Mouse (Mus musculus): ENCODE measurements at regions not wholly inside any gene's neighbourhood (a gene's known extent, or its start where the extent isn't known, plus 50 kb on each side); places are given as distances from the start of the nearest gene placed in this dataset.
"Not testable (repeated sequence)": the region's sequence is repeated elsewhere in the genome, so short reads cannot be mapped to it uniquely, and the experiment has no call there.

- no peak for DNase-seq
Measured at GRCm38 (mm10) chr17:26335551-26335950, 79.1 kb upstream of the Neurl1b start.

DNA sequence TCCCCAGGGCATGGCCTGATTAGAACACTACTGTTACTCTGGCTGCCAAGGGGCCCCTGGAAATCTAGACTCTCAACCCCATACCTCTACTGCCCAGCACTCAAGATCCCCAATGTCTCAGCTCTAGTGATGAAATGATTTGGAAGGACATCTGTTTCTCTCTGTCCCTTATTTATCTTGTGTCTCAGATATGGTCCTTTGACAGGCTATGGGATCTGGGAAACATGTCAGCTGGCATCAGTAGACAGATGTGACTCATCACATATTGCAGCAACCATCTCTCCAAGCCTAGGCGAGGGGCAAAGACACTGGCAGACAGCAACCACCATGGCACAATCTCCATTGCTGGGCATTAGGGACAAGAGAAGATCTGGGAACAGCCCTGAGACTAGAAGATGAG is 78.6 kb upstream of the Neurl1b start:
- no peak for DNase-seq

GRCm38 (mm10) chr17:26337106-26337505 is 77.5 kb upstream of the Neurl1b start:
- no peak for DNase-seq

DNA sequence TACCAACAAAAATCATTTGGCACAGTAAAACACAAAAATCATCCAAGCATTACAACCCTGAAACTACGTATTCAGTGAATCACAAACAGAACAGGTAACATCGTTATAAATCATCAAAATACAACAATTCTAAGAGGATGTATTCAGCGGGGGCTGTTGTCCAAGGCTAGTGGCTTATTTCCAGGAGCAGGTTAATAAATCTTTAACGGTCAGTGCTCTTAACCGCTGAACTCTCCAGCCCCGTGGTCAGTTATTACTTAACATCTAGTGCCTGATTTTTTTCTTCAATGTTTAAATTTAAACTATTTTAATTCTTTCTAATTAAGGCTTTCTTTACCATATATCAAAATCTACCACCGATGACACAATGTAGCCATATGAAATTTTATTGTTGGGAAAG is 69.2 kb upstream of the Neurl1b start:
- not testable (repeated sequence) for DNase-seq

DNA sequence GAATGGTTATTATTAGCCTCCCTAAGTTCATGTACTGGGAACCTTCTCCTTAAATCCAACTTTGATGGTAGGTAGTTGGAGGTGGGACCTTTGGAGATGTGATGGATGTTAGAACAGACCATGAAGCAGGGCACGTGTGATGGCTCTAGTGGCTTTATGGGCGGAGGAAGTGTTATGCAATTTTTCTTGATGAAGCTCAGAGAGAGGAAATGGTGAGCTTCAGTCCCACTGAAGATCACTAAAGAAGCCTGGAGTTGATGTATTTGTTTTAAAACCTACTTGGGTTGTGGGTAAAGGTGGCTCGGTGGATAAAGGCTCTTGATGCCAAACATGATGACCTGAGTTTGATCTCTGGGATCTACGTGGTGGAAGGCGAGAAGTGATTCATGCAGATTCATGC is 66.5 kb upstream of the Neurl1b start:
- DNase-seq, result no peak

- no peak for DNase-seq
Measured at GRCm38 (mm10) chr17:26349741-26350140, 64.9 kb upstream of the Neurl1b start.

- no peak for DNase-seq
Measured at GRCm38 (mm10) chr17:26350216-26350615, 64.4 kb upstream of the Neurl1b start.

DNA sequence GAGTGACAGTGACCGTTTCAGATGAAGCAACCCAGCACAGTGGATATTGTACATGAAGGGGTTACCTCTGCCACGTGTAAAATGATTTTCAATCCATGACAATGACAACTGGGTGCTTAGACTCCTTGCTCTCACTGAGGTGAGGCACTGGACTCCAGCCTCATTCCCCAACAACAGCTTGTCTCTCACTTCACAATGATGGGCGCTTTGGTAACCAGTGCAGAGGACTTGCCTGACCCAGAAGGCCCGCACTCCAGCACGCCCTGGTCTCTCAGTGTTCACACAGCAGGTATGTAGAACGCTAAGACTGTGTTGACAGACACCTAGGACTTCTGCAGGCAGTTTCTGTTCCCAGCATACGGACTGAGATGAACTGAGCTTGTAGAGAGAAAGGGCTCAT is 62.6 kb upstream of the Neurl1b start:
- DNase-seq, result no peak

DNA sequence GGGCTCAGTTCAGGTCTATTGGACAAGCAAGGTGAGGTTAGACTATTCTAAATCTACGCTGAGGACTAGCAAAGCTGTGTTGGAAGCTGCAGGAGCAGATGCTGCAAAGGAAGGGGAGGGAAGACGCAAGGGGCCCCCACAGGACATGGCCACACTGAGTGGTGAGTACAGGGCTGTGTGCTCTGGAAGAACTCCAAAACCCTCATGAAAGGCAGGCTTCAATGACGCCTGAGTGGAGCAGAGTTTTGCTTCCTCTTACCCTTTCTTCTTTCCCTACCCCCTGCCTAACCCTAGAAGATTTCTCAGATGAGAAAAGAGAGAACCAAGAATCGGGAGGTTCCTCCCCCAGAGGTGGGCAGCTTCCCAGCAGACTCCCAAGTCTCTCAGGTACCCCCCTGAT is 61.9 kb upstream of the Neurl1b start:
- peak; percentile 6 for DNase-seq

DNA sequence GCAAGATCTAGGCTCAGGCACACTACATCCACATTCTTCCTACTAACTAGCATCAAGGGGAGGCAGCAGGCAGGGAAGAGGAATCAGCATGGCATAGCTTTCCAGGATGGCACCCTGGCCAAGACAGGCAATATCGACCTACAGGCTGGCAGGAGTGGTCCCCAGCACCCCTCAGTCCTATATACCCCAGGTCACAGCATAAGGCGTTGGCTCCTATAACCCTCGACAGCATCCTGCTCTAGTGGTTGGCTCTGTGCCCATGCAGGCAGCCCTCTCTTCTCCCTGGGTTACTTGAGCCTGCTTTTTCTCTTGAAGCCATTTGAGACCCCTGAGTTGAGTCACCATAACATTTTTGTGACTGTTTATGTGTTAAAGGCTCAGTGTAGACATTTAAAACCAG is 60.2 kb upstream of the Neurl1b start:
- DNase-seq, result no peak

GRCm38 (mm10) chr17:26355301-26355700 is 59.3 kb upstream of the Neurl1b start:
- peak; percentile 15 for DNase-seq

DNA sequence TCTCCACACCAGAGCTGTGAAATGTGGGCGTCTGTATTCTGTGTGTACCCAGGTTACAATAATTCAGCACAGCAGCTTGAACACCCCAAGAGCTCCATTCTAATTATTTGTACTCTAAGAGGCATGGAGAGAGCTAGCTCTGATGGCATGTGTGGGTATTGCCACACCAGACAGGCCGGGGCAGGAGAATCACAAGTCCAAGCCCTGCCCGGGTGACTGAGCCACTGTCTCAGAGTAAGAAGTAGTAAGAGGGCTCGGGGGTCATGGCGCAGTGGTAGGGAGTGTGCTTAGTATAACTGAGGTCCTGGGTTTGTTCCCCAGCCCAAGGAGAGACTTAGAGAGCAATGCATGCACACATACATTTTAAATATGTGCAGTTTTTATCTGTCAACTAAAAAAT is 57.7 kb upstream of the Neurl1b start:
- no peak for DNase-seq

- no peak for DNase-seq
Measured at GRCm38 (mm10) chr17:26357784-26358183, 56.8 kb upstream of the Neurl1b start.

- no peak for DNase-seq
Measured at GRCm38 (mm10) chr17:26360711-26361110, 53.9 kb upstream of the Neurl1b start.

DNA sequence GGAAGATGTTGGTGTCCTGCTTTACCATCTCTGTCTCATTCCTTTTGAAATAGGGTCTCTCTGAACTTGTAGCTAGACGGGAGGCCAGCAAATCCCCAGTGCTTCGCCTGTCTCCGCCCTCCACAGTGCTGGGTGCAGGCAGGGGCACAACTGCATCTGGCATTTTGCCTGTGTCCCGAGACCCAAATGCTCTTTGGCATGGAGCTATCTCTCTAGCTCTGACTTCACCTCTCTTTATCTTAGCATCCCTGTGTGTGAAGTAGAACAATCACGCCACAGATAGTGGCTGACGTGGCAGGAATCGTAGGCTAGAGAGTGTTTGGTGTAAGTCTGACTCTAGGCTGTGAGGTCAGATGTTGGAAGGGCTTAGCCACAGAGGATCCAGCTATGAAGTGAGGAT is 53.2 kb upstream of the Neurl1b start:
- no peak for DNase-seq

GRCm38 (mm10) chr17:26361992-26362391 is 52.6 kb upstream of the Neurl1b start:
- no peak for DNase-seq

- DNase-seq, result no peak
Measured at GRCm38 (mm10) chr17:26362586-26363361, 51.9 kb upstream of the Neurl1b start.

- no peak for DNase-seq
Measured at GRCm38 (mm10) chr17:26363853-26364532, 50.6 kb upstream of the Neurl1b start.

Measured in thymus, postnatal 25 days (tissue).